Mouse (Mus musculus) lung, postnatal 4 days (tissue): ENCODE measurements around the gene Parp3.

Experiments
- DNase-seq, 2 experiments: peaks; one replicate each; pipeline ENCODE4 v3.0.0; 2021

Parp3 gene

DNA sequence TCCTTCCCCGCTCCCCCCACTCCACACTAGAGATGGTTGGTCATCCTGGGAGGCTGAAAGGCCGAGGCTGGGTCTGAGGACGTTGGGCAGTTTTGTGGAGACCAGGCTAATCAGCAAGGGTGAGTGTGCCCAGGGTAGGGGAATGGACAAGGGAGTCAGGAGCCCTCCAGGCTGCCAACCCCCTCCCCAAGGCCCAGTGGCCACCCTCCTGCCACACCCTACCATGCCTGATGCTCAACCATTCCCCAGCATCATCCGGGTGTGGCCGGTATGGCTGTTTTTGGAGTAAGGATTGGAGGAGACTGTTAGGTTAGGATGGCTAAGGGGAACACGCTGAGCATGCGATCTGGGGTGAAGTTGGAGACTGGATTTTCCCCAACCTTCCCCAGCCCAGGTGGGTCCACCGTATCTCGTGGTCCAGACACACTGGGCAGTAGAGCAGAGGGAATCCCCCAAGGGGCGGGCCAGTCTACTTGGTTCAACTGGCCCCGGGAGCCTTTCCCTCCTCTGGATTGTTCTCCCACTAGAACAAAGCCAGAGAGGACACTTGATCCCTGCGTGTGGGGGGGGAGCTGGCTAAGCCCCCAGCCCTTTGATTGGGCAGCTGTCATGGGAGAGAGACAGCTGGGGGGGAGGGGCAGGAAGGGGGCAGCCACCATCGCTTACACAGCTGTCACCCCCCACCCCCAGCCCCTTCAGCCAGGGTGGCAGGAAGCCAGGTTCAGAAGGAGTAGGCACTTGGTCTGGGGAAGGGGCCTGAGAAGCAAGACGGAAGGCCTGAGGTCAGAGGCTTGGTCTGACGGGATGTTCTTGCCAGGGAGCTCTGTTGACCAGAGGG, 20.2 kb downstream of the Parp3 start:
- no peak for DNase-seq

DNA sequence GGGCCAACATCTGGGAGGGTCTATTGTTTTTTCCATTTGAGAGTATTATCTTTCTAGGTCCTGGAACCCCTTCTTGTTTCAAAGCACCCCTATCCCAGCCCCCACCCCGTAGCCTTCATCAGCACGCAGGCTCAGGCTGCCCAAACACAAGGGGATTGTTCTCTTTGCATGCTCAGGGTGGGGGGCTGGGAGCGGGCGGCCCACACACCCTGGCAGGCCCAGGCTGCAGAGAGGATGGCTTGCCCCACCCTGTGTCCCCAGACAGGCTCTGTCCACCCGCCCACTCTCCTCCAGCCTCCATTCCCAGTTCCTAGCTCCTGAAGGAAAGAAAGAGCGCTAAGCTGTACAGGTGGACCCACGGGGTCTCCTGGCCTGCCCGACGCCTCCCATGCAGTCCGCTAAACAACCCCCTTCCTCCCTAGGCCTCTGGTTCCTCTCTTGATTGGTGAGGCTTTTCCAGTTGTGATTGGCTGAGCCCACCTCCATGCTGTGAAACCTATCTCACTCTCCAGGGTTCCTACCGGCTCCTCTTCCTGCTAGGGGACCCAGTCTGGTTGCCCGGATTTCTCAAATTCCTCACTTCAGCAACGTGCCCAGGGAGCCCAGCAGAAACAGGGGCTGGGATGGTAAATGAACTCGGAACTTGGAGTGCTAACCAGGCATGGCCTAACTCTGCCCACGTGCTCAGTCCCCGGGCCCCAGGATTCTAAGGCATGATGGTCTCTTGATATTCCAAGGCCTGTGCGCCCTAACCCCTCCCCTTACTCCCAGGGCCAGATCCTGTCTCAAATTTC, 21.7 kb downstream of the Parp3 start:
- DNase-seq: no peak

- no peak for DNase-seq
These were observed 22.5 kb downstream of the Parp3 start for GRCm38 (mm10) chr9:106454071-106454761.

- DNase-seq: peak; percentile 65 to 82
These were observed 23.3 kb downstream of the Parp3 start, which contains the start of gene Pcbp4 for GRCm38 (mm10) chr9:106453271-106454070. Gene Pcbp4, plus strand, starts transcription at chr9:106453291.

DNA sequence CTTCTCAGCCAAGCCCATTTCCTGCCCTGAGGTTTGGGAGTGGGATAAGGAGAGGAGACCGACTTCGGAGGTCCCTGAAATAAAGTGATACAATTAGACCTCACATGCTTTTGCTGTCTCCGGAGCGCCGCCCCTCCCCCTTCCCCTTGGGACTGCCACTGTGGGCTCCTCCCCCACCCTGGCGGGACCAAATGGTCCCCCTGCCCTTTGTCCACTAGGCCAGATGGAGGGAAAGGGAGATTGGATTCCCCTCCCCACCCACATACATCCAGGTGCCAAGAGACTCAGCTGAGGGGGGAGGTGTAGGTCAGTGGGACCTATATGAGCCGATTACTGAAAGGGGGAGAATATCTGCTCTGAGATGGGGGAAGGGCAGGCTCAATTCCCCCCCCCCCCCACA, 23.9 kb downstream of the Parp3 start:
- DNase-seq: peak in 1 of 2 experiments; percentile 25

DNA sequence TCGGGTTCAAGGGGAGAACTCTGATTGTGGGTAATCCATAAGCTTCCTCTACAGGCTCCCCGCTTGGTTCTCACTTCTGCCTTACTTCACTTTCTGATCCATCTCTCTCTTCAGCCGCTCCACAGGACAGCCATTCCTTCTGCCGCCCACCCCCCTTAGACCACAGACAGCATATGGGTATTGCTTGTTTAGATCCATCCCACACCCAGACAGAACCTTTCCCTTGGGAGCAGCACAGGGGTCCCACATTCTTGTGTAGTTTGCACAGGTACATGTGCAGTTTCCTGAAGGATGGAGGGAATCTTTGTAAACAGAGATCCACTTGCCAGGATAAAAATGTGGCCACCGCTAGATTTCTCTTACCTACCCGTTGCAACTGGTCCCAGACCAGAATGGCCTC, 24.4 kb downstream of the Parp3 start:
- DNase-seq: no peak

GRCm38 (mm10) chr9:106451899-106452298, 24.9 kb downstream of the Parp3 start:
- DNase-seq: no peak

DNA sequence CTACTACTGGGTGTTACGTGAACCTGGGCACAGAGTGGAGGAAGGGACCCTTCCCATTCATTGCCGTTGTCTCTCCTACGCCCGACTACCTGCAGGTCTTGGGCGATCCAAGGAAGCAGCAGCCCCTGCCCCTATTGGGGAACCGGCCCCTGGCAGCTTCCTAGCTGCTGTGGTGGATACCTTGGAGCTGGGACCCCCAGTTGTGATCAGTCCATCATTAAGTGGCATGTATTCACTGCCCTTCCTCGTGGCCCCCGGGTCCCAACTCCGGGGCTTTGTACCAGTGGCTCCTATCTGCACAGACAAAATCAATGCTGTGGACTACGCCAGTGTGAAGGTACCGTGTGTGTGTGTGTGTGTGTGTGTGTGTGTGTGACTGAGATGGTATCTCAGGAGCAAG, 25.5 kb downstream of the Parp3 start:
- no peak for DNase-seq

- DNase-seq: peak; percentile 62 to 71
These were observed 26.1 kb downstream of the Parp3 start for GRCm38 (mm10) chr9:106450661-106451060.

DNA sequence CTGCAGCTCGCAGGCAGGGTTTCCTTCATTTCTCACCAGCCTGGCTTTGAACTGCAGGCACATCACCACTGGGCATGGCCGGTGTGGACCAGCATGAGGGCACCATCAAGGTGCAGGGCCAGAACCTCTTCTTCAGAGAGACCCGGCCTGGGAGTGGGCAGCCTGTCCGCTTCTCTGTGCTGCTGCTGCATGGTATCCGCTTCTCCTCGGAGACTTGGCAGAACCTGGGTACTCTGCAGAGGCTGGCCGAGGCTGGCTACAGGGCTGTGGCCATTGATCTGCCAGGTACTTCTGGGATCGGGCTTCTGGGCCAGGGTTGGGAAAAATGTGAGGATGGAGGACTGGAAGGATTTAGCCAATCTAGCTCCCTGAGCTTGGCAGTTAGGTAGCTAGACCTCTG, 26.8 kb downstream of the Parp3 start:
- DNase-seq: no peak

DNA sequence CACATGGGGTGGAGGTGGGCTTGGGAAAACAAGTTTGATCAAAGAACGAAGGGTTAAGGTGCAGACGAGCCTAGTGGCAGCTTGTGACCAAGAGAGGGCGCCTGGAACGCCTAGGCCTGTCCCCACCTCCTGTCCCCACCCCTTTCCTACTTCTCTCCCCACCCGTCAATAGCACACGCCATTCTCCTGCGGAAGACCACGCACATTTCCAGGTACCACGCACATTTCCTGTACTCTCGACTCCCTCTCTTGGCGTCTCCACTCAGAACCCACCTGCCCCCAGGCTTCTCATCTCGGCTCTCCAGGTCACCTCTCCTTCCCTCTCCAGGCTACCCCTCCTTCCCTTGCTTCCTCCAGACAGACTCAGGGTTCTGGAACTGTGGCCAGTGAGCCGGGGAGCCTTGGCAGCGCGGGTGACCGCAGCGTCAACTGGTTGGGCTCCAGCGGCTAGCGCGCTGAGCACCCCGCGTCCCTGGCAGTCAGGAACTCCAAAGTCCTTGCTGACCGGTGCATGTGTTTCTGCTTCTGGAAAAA, 28.2 kb downstream of the Parp3 start:
- peak; percentile 83 for DNase-seq

DNA sequence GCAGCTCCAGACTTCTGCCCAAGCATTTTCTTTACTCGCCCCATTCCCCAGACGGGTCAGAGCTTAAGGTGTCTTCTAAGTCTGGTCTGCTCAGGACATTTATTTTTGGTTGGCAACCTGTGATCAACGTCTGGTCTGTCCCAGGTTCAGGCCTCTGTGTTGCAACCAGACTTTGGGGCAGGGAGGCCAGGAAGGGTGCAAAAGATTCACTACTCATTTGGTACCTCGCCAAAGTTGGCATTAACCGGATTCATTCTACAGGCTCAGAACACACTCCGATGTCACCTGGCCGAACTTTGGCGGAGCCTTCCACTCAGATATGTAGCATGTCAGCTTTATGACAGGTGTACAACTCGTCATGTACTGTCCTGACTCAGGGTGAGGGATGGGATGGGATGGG, 28.8 kb downstream of the Parp3 start:
- DNase-seq: no peak

DNA sequence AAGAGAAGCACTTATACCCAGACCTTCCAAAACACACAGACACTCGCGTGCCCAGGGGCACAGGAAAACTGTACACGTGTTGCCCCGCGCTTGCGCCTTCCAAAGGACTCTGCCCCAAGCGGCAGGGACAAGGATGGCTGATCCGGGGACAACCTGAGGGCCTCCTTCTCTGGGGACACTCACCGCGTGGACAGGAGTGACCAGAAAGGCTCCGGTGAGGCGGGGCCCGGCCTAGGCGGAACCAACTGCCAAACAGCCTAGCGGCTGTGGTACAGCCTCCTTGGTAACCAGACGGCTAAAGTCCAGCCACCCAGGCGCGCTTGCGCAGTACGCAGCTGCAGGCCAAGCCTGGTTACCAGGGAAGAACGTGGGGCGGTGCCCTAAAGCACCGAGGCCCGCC, 29.4 kb downstream of the Parp3 start, which contains the start of the genes Abhd14b and Abhd14a:
Abhd14b (plus strand) TSS at position 112 of the 400 bp plus-strand sequence.
Abhd14a (minus strand) TSS at position 331 of the 400 bp plus-strand sequence.
- peak; percentile 93 to 96 for DNase-seq

- no peak for DNase-seq
These were observed 31.9 kb downstream of the Parp3 start for GRCm38 (mm10) chr9:106444836-106445235.

DNA sequence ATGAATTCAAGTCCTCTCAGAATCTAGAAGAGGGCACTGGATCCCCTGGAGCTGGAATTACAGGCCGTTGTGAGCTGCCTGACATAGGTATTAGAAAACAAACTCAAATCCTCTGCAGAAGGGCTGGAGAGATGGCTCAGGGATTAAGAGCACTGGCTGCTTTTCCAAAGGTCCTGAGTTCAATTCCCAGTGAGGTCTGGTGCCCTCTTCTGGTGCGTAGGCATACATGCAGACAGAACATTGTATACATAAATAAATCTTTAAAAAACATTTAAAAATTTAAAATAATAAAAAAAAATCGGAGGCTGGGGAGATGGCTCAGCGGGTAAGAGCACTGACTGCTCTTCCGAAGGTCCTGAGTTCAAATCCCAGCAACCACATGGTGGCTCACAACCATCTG, 34.1 kb downstream of the Parp3 start:
- no peak for DNase-seq

GRCm38 (mm10) chr9:106436566-106436965, 40.2 kb downstream of the Parp3 start:
- no peak for DNase-seq

DNA sequence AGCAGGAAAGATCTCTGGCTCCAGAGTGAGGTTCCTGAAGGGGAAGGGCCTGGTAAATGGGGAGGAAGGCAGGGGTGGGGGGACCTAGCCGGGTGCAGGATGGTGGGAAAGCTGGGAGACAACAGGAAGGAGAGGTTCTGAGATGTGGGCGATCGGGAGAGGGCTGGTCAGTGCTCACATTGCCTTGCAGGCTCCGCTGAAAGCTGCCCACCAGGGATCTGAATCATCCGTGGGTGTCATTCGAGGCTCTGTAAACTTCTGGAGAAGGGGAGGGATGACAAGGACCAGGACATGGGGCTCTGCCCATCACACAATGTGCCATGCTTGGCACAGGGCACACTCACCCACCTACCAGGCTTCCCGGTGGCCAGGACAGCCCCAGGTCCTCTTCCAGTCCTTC, 43.4 kb downstream of the Parp3 start:
- DNase-seq: no peak

GRCm38 (mm10) chr9:106430015-106430264, 46.8 kb downstream of the Parp3 start:
- DNase-seq: no peak

GRCm38 (mm10) chr9:106429221-106430014, 47.3 kb downstream of the Parp3 start, which contains the start of gene Rpl29:
Gene Rpl29, plus strand, starts transcription at chr9:106429454.
- peak; percentile 95 to 97 for DNase-seq

GRCm38 (mm10) chr9:106428719-106429220, 48.0 kb downstream of the Parp3 start:
- no peak for DNase-seq

- DNase-seq: peak; percentile 78 to 90
These were observed 54.9 kb downstream of the Parp3 start for GRCm38 (mm10) chr9:106421865-106422160.
